Comparison of ENCODE assay signal across 7 mouse cellular contexts in genomic region chr7:38228329-38228728, GRCm38 (mm10). TPM values are rescaled to one million over a fixed set of nuclear protein-coding genes. Genes with fewer than 3 reads are reported as not detected.
DNase-seq lines count a peak whose midpoint lies in the region; ATAC-seq and TF ChIP-seq lines count a peak whose summit lies in the region.

No protein-coding gene starts in this region.

- peak overlapping the region; percentile 77 for H3K4me2 ChIP-seq in lung, embryonic 15.5 days
- H3K4me2 ChIP-seq in forebrain, embryonic 12.5 days, result peak overlapping the region; percentile 93
- H3K4me2 ChIP-seq in limb, embryonic 12.5 days, result peak overlapping the region; percentile 74

- H3K36me3 ChIP-seq in lung, embryonic 15.5 days, result no peaks in the 10 kb centered on the region
- no peaks in the 10 kb centered on the region for H3K36me3 ChIP-seq in forebrain, embryonic 12.5 days (replicated peaks)
- H3K36me3 ChIP-seq in limb, embryonic 12.5 days, result no peaks in the 10 kb centered on the region
- no peaks in the 10 kb centered on the region; the same call in 1 of the 2 replicates for H3K36me3 ChIP-seq in small intestine, adult 2 months (ENCODE audit: control insufficient read depth, insufficient read depth, low read length)

- H3K9me3 ChIP-seq in lung, embryonic 15.5 days, result no peaks in the 10 kb centered on the region
- H3K9me3 ChIP-seq in forebrain, embryonic 12.5 days, result no peaks in the 10 kb centered on the region
- H3K9me3 ChIP-seq in limb, embryonic 12.5 days, result no peaks in the 10 kb centered on the region

- H3K27me3 ChIP-seq in lung, embryonic 15.5 days, result no peaks in the 10 kb centered on the region; the same call in 1 of the 2 replicates
- H3K27me3 ChIP-seq in forebrain, embryonic 12.5 days, result peaks cover 23% of the 10 kb centered on the region
- H3K27me3 ChIP-seq in limb, embryonic 12.5 days, result peaks cover 12% of the 10 kb centered on the region
- no peaks in the 10 kb centered on the region for H3K27me3 ChIP-seq in small intestine, adult 2 months (ENCODE audit: control insufficient read depth, insufficient read depth, low read length)

- no peak for DNase-seq in lung, adult 18-20 months
- DNase-seq in adrenal gland, adult (ENCODE audit: inconsistent age in 2 of 2, low spot score in 1 of 2), result no peak
- DNase-seq in left cerebral cortex, postnatal 14 days (ENCODE audit: low spot score in 2 of 2), result no peak

- H3K9ac ChIP-seq in lung, embryonic 15.5 days, result no peak overlapping the region; the same call in 1 of the 2 replicates
- H3K9ac ChIP-seq in forebrain, embryonic 12.5 days, result no peak overlapping the region
- H3K9ac ChIP-seq in limb, embryonic 12.5 days (replicated peaks), result 0 out of 2 replicates have a peak overlapping the region, but pooled peaks have one; percentile 34

- ATAC-seq in lung, embryonic 15.5 days (ENCODE audit: borderline replicate concordance, extremely low read depth, low FRiP score, low TSS enrichment), result no peak
- ATAC-seq in forebrain, embryonic 12.5 days (ENCODE audit: low FRiP score), result peak; percentile 15; the same call in 1 of the 2 replicates
- ATAC-seq in limb, embryonic 12.5 days (ENCODE audit: insufficient number of reproducible peaks, insufficient read depth, low FRiP score, low TSS enrichment, low read depth), result no peak

- intact Hi-C loops in left cerebral cortex, postnatal 14 days (cut with DNase I), result no loop called here

- peak overlapping the region; percentile 81; the same call in 1 of the 2 replicates for H3K27ac ChIP-seq in lung, embryonic 15.5 days
- H3K27ac ChIP-seq in forebrain, embryonic 12.5 days, result no peak overlapping the region
- 0 out of 2 replicates have a peak overlapping the region, but pooled peaks have one; percentile 12 for H3K27ac ChIP-seq in limb, embryonic 12.5 days
- H3K27ac ChIP-seq in small intestine, adult 2 months (ENCODE audit: insufficient read depth, low read depth, low read length), result no peak overlapping the region

- no peak for TF ChIP-seq POLR2A in small intestine, adult 2 months (IDR thresholded peaks at IDR 0.05; ENCODE audit: low read depth, low read length)

- TF ChIP-seq CTCF in small intestine, adult 2 months (IDR thresholded peaks at IDR 0.05; ENCODE audit: extremely low read depth, insufficient read length, insufficient replicate concordance, low read depth, low read length), result no peak

- WGBS in lung, embryonic 15.5 days, result 20% methylated on average over 8 of the region's 8 CpGs
- 25% methylated on average over 8 of the region's 8 CpGs for WGBS in forebrain, embryonic 12.5 days
- WGBS in limb, embryonic 12.5 days, result 21% methylated on average over 8 of the region's 8 CpGs
- 25% methylated on average over 8 of the region's 8 CpGs for WGBS in small intestine, adult 2 months

- peak overlapping the region; percentile 65 for H3K4me3 ChIP-seq in lung, embryonic 15.5 days
- H3K4me3 ChIP-seq in forebrain, embryonic 12.5 days (replicated peaks), result peak overlapping the region; percentile 53
- H3K4me3 ChIP-seq in limb, embryonic 12.5 days (replicated peaks), result peak overlapping the region; percentile 58
- peak overlapping the region; percentile 88 for H3K4me3 ChIP-seq in small intestine, adult 2 months (ENCODE audit: low read depth, low read length)

- peaks cover 17% of the 10 kb centered on the region for H3K4me1 ChIP-seq in lung, embryonic 15.5 days
- peaks cover 14% of the 10 kb centered on the region for H3K4me1 ChIP-seq in forebrain, embryonic 12.5 days
- peaks cover 20% of the 10 kb centered on the region for H3K4me1 ChIP-seq in limb, embryonic 12.5 days (replicated peaks)
- peaks cover 11% of the 10 kb centered on the region; the same call in 1 of the 2 replicates for H3K4me1 ChIP-seq in small intestine, adult 2 months (ENCODE audit: control insufficient read depth, insufficient read depth, insufficient read length, low read length)

RNA-seq across cellular contexts. Expression of gene Plekhf1, which starts 0.5 kb away (rescaled TPM):
- 5.5 TPM in 2 replicates for polyA plus RNA-seq in lung, embryonic 15.5 days (2015; fragmentation: Nextera tagmentation; extraction: Ambion mirVana)
- 1.3 and 1.4 TPM in 2 replicates for polyA plus RNA-seq in forebrain, embryonic 12.5 days (2016; fragmentation: Nextera tagmentation; extraction: Ambion mirVana)
- 3.5 and 3.9 TPM in 2 replicates for polyA plus RNA-seq in limb, embryonic 12.5 days (2016; fragmentation: Nextera tagmentation; extraction: Ambion mirVana)
- 5.4 and 12.8 TPM in 2 replicates for polyA plus RNA-seq in small intestine, adult 2 months (2012; rRNA removed)
- total RNA-seq in left cerebral cortex, postnatal 14 days (2021), result 1 to 10 TPM in 1 of 2 experiments, under 1 TPM in 1; 0.89 to 1.8 TPM

RNA-seq across cellular contexts. Expression of gene Pop4, which starts 42.9 kb away (rescaled TPM):
- 57.5 and 59.5 TPM in 2 replicates for polyA plus RNA-seq in lung, embryonic 15.5 days (2015; fragmentation: Nextera tagmentation; extraction: Ambion mirVana)
- 94.3 and 94.5 TPM in 2 replicates for polyA plus RNA-seq in forebrain, embryonic 12.5 days (2016; fragmentation: Nextera tagmentation; extraction: Ambion mirVana)
- polyA plus RNA-seq in limb, embryonic 12.5 days (2016; fragmentation: Nextera tagmentation; extraction: Ambion mirVana), result 77.0 and 77.1 TPM in 2 replicates
- 3.3 and 3.7 TPM in 2 replicates for polyA plus RNA-seq in small intestine, adult 2 months (2012; rRNA removed)
- 10 to 100 TPM; 26.1 to 27.4 TPM for total RNA-seq in left cerebral cortex, postnatal 14 days (2021)

RNA-seq across cellular contexts. Expression of gene 1600014C10Rik, which starts 45.3 kb away (rescaled TPM):
- polyA plus RNA-seq in lung, embryonic 15.5 days (2015; fragmentation: Nextera tagmentation; extraction: Ambion mirVana), result 16.0 and 19.0 TPM in 2 replicates
- 12.1 and 14.2 TPM in 2 replicates for polyA plus RNA-seq in forebrain, embryonic 12.5 days (2016; fragmentation: Nextera tagmentation; extraction: Ambion mirVana)
- 15.1 and 15.6 TPM in 2 replicates for polyA plus RNA-seq in limb, embryonic 12.5 days (2016; fragmentation: Nextera tagmentation; extraction: Ambion mirVana)
- 8.8 and 27.4 TPM in 2 replicates for polyA plus RNA-seq in small intestine, adult 2 months (2012; rRNA removed)
- 10 to 100 TPM; 17.7 to 18.8 TPM for total RNA-seq in left cerebral cortex, postnatal 14 days (2021)

Comparison
In these comparisons a context has a peak if more than half of its experiments do, and no peak if none do; other contexts are left out.
1. H3K27ac ChIP-seq: peak in lung, embryonic 15.5 days (single experiment) and limb, embryonic 12.5 days (single experiment); none in forebrain, embryonic 12.5 days (single experiment) and small intestine, adult 2 months (single experiment).
2. RNA of gene Pop4, which starts 42.9 kb away (polyA plus RNA-seq): 94.3 to 94.5 TPM in forebrain, embryonic 12.5 days, 77.0 to 77.1 TPM in limb, embryonic 12.5 days and 57.5 to 59.5 TPM in lung, embryonic 15.5 days; 3.3 to 3.7 TPM in small intestine, adult 2 months; every median in the first group is over 10 times any median in the second.
3. Peak in every context shown above with its lines, with median percentiles within 50 percentile points of each other: H3K4me2 ChIP-seq and H3K4me3 ChIP-seq.